9 mouse cellular contexts compared by ENCODE assay signal in genomic region chr5:111506410-111506809, GRCm38 (mm10).
DNase-seq lines count a peak whose midpoint lies in the region; ATAC-seq lines count a peak whose summit lies in the region.
"Had no signal": no experiment of that assay in that cellular context is flagged by ENCODE, and none has a peak within 500 bp of the region (broad histone marks: within the 10 kb centered on the region; RNA-seq: fewer than 3 reads in every experiment).

No protein-coding gene starts in this region.

- no peak for ATAC-seq in hindbrain, embryonic 13.5 days (ENCODE audit: low FRiP score)
- 0 out of 2 replicates have a peak, but pooled peaks have one; percentile 3 for ATAC-seq in heart, embryonic 16.5 days (replicated peaks; ENCODE audit: extremely low read depth, insufficient read depth, low FRiP score)
- ATAC-seq in megakaryocyte progenitor cell, adult 5-6 weeks (replicated peaks; ENCODE audit: poor library complexity): peak; percentile 0; the same call in 1 of the 2 replicates

- no peak overlapping the region for H3K9ac ChIP-seq in hindbrain, embryonic 13.5 days
- H3K9ac ChIP-seq in heart, embryonic 16.5 days (ENCODE audit: low read length): no peak overlapping the region
- H3K9ac ChIP-seq: limb, embryonic 13.5 days had no signal

- H3K4me2 ChIP-seq in hindbrain, embryonic 13.5 days: no peak overlapping the region
- H3K4me2 ChIP-seq in heart, embryonic 16.5 days (ENCODE audit: low read depth, low read length): peak overlapping the region; percentile 40; the same call in 1 of the 2 replicates
- H3K4me2 ChIP-seq: limb, embryonic 13.5 days had no signal

- no peak overlapping the region for H3K4me3 ChIP-seq in hindbrain, embryonic 10.5 days
- H3K4me3 ChIP-seq in hindbrain, embryonic 13.5 days: no peak overlapping the region
- no peak overlapping the region for H3K4me3 ChIP-seq in heart, embryonic 16.5 days (ENCODE audit: low read length)
- H3K4me3 ChIP-seq: limb, embryonic 13.5 days had no signal

- DNase-seq in hindbrain, embryonic 10.5 days (ENCODE audit: low spot score): peak; percentile 81
- DNase-seq in kidney, postnatal 25 days: peak; percentile 66 to 73
- no peak for DNase-seq in urinary bladder, postnatal 25 days (ENCODE audit: low spot score)
- no peak for DNase-seq in urinary bladder, postnatal 10 days (ENCODE audit: low spot score)
- DNase-seq in retina, embryonic 14.5 days (ENCODE audit: low spot score): no peak

- WGBS in hindbrain, embryonic 10.5 days: 18% methylated on average over 12 of the region's 12 CpGs
- 7% methylated on average over 12 of the region's 12 CpGs for WGBS in hindbrain, embryonic 13.5 days
- 31% methylated on average over 12 of the region's 12 CpGs for WGBS in heart, embryonic 16.5 days

- H3K4me1 ChIP-seq in hindbrain, embryonic 10.5 days (replicated peaks): peaks cover 67% of the 10 kb centered on the region
- peaks cover 48% of the 10 kb centered on the region for H3K4me1 ChIP-seq in hindbrain, embryonic 13.5 days (replicated peaks)
- H3K4me1 ChIP-seq in heart, embryonic 16.5 days (ENCODE audit: control insufficient read depth, insufficient read depth, low read length): peaks cover 38% of the 10 kb centered on the region

- H3K36me3 ChIP-seq in hindbrain, embryonic 10.5 days: no peaks in the 10 kb centered on the region
- no peaks in the 10 kb centered on the region for H3K36me3 ChIP-seq in hindbrain, embryonic 13.5 days
- no peaks in the 10 kb centered on the region for H3K36me3 ChIP-seq in heart, embryonic 16.5 days (ENCODE audit: control insufficient read depth, insufficient read depth)
- H3K36me3 ChIP-seq: limb, embryonic 13.5 days had no signal

- H3K9me3 ChIP-seq in hindbrain, embryonic 10.5 days: no peaks in the 10 kb centered on the region
- no peaks in the 10 kb centered on the region for H3K9me3 ChIP-seq in hindbrain, embryonic 13.5 days
- no peaks in the 10 kb centered on the region for H3K9me3 ChIP-seq in heart, embryonic 16.5 days (replicated peaks; ENCODE audit: control insufficient read depth, low read length)
- H3K9me3 ChIP-seq: limb, embryonic 13.5 days had no signal

- H3K27me3 ChIP-seq in hindbrain, embryonic 10.5 days (ENCODE audit: insufficient read depth, poor library complexity, severe bottlenecking): peaks cover 55% of the 10 kb centered on the region
- H3K27me3 ChIP-seq in hindbrain, embryonic 13.5 days: peaks cover 37% of the 10 kb centered on the region
- H3K27me3 ChIP-seq in heart, embryonic 16.5 days (ENCODE audit: control insufficient read depth, insufficient read depth, low read length): no peaks in the 10 kb centered on the region

- H3K27ac ChIP-seq in hindbrain, embryonic 10.5 days: peak overlapping the region; percentile 83
- no peak overlapping the region for H3K27ac ChIP-seq in hindbrain, embryonic 13.5 days
- H3K27ac ChIP-seq in heart, embryonic 16.5 days (ENCODE audit: low read length): peak overlapping the region; percentile 64
- H3K27ac ChIP-seq: limb, embryonic 13.5 days had no signal

Comparison
In these comparisons a context has a peak if more than half of its experiments do, and no peak if none do; other contexts are left out.
1. DNase-seq: peak in hindbrain, embryonic 10.5 days (single experiment) and kidney, postnatal 25 days (2 of 2); none in urinary bladder, postnatal 25 days (single experiment), urinary bladder, postnatal 10 days (single experiment) and retina, embryonic 14.5 days (single experiment).